Mouse (Mus musculus) frontal cortex, adult 2 months (tissue): ENCODE results near the gene Arl8a. TPM values are rescaled to one million over a fixed set of nuclear protein-coding genes. Genes with fewer than 3 reads are reported as not detected.

Source experiments
- DNase-seq, 2 experiments: peaks; one replicate each; pipeline ENCODE4 v3.0.0; 2022; ENCODE audit warnings: low spot score in 1 of 2; ENCODE audit errors: extremely low spot score in 1 of 2
- polyA plus RNA-seq: library from polyadenylated mRNA; depleted of rRNA; stranded (reverse); fragments of >200 nt; gene quantifications from 2 replicates; pipeline ENCODE4 v1.2.3, GENCODE M21; 2012

Gene Arl8a
- polyA plus RNA-seq, 1 experiment, result 337 TPM

- no peak for DNase-seq
These were observed 13.7 kb upstream of the Arl8a start for GRCm38 (mm10) chr1:135132893-135133369.

DNA sequence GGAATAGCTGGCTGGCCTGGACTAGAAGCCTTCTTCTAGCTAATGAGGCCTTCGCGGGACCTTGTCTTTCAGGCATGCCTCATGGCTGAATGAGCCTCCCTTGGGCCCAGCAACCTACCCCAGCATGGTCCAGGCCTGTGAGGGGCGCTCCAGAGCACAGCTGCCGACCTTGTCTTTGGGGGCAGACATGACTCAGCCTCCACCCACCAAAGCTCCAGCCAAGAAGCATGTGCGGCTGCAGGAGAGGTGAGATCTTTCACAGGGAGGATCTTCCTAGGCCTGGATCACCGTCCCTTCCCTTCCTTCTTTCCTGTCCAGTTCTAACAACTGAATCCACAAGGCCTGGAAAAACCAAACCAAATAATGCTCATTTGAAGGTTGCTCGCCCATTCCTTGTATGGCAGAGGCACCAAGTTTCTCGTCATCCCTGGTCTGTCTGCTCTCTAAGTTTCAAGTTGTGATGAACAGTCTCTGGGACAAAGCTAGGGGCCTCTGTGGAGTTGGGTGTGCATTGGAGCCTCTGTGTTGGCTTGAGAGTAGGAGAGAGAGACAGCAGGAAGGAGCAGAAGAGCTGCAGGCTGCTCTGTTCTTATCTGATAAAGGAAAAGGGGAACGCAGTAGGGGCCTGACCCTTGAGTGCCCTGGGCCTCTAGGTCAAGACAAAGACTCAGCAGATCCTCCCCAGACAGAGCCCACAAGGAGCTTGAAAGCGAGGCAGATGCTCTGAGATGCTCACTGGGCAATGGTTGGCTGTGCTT is 12.8 kb upstream of the Arl8a start:
- no peak for DNase-seq

GRCm38 (mm10) chr1:135135111-135135787 is 11.4 kb upstream of the Arl8a start:
- DNase-seq, result no peak

DNA sequence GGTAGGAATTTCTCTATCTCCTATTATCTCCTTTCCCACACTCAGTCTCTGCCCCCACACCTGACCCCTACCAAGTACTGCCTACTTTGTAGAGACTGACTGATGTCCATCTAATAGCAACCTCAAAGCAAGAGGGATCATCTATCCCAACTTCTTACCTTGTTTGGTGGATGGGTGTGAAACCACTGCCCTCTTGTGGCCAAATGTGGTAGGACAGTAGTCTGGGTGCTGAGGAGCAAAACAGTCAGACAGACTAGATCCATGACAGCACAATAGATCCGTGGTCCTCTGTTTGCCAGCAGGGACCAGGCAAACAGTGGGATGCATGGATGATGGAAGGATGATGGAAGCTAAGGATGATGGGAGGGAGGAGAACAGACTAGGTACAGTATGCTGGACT is 10.1 kb upstream of the Arl8a start:
- DNase-seq, result peak in 1 of 2 experiments; percentile 81

DNA sequence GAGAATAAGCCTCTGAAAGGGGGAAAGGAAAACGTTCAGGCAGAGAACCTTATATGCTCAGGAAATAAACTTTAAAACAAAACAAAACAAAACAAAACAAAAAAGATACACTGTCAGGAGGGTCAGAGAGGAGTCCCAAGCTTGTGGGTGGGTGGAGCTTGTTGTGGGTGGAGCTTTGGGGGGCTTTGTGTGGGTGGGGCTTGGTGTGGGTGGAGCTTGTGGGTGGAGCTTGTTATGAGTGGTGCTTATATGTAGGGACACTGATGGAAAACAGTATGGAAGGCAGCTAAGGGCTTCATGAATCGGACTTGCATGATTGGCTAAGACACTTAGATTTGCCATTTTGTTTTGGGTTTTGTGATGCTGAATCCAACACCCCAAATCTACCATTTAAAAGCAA is 6.7 kb upstream of the Arl8a start:
- no peak for DNase-seq

- DNase-seq, result no peak
These were observed 4.2 kb upstream of the Arl8a start for GRCm38 (mm10) chr1:135142452-135142851.

DNA sequence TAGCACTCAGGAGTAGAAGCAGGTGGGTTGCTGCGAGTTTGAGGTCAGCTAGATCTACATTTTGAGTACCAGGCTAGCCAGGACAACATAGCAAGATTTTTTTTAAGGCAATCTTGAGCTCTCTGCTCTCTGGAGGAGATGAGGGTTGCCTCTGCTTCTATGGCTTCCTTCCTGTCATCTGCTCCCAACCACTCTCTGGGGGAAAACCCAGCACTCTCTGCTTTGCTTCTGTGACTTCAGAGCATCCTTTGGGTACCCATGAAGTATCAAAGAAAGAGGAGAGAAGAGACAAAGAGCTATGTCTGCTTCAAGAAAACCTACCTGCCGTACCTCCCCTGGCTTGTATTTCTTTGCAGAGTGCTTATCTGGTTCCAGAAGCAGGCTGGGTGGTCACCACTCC is 2.7 kb upstream of the Arl8a start:
- DNase-seq, result no peak

- DNase-seq, result peak; percentile 58 to 76
These were observed 500 bp downstream of the Arl8a start for GRCm38 (mm10) chr1:135146946-135147701.

GRCm38 (mm10) chr1:135147702-135148058 is 1.1 kb downstream of the Arl8a start:
- no peak for DNase-seq

DNA sequence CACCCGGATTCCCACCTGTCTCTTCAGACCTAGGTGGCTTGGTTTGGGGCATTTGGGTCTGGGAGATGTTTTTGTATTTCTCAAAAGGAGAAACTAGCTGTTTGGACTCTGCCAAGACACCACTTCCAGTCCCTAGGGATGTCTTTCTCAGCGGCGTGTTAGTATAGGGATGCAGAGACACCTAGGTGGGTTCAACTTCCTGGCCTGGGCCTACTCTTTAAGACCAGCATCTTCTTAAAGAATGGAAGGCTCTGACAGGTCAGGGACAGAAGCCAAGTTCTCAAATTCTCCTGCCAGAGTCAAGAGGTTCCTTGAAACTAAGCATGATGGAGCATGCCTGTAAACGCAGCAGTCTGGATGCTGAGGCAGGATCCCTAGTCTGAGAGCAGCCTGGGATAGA is 1.9 kb downstream of the Arl8a start:
- no peak for DNase-seq

- no peak for DNase-seq
These were observed 2.4 kb downstream of the Arl8a start for GRCm38 (mm10) chr1:135148996-135149395.

DNA sequence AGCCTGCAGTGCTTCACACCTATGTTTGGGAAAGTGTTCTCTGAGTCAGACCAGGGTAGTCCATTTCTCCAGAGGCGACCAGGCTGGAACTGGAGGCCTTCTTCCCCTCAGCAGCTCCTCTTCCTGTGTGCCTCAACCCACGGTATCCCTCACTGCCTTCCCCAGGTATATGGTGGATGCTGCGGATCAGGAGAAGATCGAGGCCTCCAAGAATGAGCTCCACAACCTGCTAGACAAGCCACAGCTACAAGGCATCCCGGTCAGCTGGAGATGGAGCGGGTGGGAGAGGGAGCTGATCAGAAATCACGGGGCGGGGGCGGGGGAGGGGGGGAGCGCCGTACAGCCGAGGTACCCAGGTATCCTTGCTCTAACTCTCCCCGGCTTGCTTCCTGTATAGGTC is 7.4 kb downstream of the Arl8a start:
- DNase-seq, result no peak

- DNase-seq, result peak; percentile 78 to 94
These were observed 7.9 kb downstream of the Arl8a start for GRCm38 (mm10) chr1:135154411-135154959.

GRCm38 (mm10) chr1:135156300-135156699 is 9.7 kb downstream of the Arl8a start:
- DNase-seq, result no peak

GRCm38 (mm10) chr1:135158633-135159032 is 12.0 kb downstream of the Arl8a start:
- peak in 1 of 2 experiments; percentile 61 for DNase-seq

GRCm38 (mm10) chr1:135159074-135159473 is 12.4 kb downstream of the Arl8a start:
- DNase-seq, result peak in 1 of 2 experiments; percentile 58

DNA sequence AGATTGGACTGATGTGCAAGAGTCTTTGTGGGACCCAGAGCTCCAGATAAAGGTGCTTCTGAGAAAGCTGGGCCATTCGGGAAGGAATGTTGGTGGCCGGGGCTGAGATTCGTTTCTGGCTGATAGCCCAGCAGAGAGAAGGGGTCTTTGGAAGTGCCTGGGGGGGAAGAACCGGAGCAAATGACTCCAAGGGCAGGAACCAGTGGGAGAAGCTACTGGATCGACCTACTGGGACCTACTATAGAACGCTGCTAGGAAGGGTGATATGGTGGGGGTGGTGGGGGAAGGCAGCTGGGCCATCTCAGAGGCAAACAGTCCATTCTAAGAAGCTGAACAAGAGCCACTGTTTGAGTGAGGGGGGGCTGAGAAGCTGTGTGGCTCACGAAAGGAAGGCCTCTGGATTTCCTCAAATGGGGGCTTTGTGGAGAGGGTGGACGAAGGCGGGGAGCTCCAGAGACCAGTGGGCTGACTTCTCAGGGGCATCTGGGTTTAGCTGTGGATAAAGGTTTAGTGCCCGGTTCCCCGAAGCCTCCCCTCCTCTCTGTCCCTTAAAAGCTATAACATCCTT is 13.0 kb downstream of the Arl8a start:
- no peak for DNase-seq

DNA sequence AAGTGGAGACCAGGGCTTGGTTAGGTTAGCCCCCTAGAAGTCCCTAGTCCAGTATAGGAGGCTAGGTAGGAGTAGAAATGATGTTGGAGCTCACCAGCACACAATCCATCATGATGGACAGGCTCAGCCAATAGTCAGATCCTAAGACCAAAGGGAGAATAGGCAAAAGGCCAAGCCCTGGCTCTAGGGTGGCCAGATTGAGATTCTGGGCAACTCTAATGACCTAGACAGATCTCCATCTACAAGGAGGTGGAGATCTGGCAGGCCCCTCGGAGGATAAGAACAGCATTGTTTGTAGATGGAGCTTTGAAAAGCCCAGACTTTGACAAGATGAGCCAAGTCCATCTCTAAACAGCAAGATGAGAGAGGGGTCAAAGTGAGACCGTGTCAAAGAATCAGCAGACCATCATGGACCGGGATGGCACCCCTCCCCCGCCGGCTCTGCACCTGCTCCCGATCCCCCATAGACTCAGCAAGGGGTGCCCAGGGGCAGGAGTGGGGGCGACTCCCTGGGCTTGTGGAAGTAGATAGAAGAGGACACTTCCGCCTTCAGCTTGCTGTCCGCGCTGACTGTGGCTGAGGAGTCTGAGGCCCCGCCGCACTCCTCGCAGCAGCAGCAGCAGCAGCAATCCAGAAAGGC is 13.9 kb downstream of the Arl8a start:
- peak in 1 of 2 experiments; percentile 34 for DNase-seq

DNA sequence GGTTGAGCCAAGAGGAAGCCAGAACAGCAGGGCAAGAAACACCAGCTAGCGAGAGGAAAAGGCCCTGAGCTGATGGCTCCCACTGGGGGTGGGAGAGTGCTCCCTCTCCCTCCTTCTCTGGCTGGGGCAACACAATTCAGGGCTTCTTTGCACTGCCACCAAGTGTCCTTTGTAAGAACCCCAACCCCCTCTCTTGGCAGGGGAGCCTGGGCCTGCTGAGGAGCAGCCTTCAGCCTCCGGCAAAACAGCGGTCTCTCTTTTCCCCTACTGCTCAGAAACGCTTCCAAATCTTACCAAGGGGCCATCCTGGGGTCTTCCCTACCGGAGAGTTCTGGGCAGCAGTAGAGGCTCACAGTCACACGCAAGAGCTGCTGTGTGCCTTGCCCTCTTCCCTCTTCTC is 16.1 kb downstream of the Arl8a start:
- DNase-seq, result peak; percentile 48 to 69

DNA sequence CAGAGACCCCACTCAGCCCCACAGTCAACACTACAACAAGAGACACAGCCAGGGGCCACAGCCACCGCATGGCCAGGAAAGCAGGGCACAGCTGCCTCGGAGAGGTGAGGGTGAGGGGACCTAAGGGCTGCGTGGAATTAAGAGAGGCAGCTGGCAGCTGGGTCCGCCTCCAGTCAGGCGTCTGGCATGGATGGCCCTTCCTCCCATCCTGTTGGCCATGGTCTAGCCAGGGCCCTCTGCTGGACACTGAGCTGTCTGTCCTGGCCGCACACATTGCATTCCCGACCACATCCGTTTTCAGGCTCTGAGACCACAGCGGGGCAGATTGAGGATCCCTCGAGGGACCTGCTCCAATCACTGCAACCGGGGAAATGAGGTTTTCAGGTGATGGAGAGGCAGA is 20.8 kb downstream of the Arl8a start, which contains the start of gene Gpr37l1:
Gene Gpr37l1 (minus strand): TSS at position 247 of the 400 bp plus-strand sequence.
- DNase-seq, result peak in 1 of 2 experiments; percentile 58
